Mouse (Mus musculus) liver, adult 2 months (tissue): ENCODE measurements around the gene Nat8f5. TPM values are rescaled to one million over a fixed set of nuclear protein-coding genes. Genes with fewer than 3 reads are reported as not detected.
"Not testable (repeated sequence)": the region's sequence is repeated elsewhere in the genome, so short reads cannot be mapped to it uniquely, and the experiment has no call there.

Source experiments
- DNase-seq: peaks from one replicate; pipeline ENCODE4 v3.0.0-alpha.2; 2011; ENCODE audit warnings: low read depth, low spot score; ENCODE audit errors: extremely low read depth
- H3K27ac ChIP-seq: fragments of 200-500 bp; replicated peaks from 2 replicates; pipeline ENCODE4 v1.5.1; 2012; ENCODE audit warnings: low read depth, mild to moderate bottlenecking, control low read depth, inconsistent platforms, low read length; ENCODE audit not compliant: insufficient read depth
- H3K27me3 ChIP-seq: fragments of 200-500 bp; 2 replicates; pipeline ENCODE4 v1.6.1; 2012; ENCODE audit warnings: mild to moderate bottlenecking, moderate library complexity, low read length, inconsistent platforms; ENCODE audit not compliant: control insufficient read depth, insufficient read depth
- H3K36me3 ChIP-seq: fragments of 200-500 bp; 2 replicates; pipeline ENCODE4 v1.6.1; 2012; ENCODE audit warnings: low read length, inconsistent platforms; ENCODE audit not compliant: control insufficient read depth, insufficient read depth
- H3K4me1 ChIP-seq: fragments of 200-500 bp; 2 replicates; pipeline ENCODE4 v1.6.1; 2011; ENCODE audit warnings: low read length; ENCODE audit not compliant: control insufficient read depth, insufficient read depth
- H3K4me3 ChIP-seq: fragments of 200-500 bp; 2 replicates; pipeline ENCODE4 v1.5.1; 2011; ENCODE audit warnings: low read depth, mild to moderate bottlenecking, control low read depth, low read length, moderate library complexity; ENCODE audit not compliant: insufficient read depth
- H3K79me2 ChIP-seq: fragments of 200-500 bp; 2 replicates; pipeline ENCODE4 v1.6.1; 2012; ENCODE audit warnings: inconsistent platforms, mild to moderate bottlenecking, low read length, moderate library complexity; ENCODE audit not compliant: control insufficient read depth, insufficient read depth
- H3K9ac ChIP-seq: fragments of 200-500 bp; 2 replicates; pipeline ENCODE4 v1.6.1; 2012; ENCODE audit warnings: low read depth, mild to moderate bottlenecking, control low read depth, inconsistent platforms, low read length
- CTCF ChIP-seq: fragments of 200-500 bp; IDR thresholded peaks from 2 replicates; pipeline ENCODE4 v1.5.1; 2011; ENCODE audit warnings: low read depth, low read length, control low read depth
- POLR2A ChIP-seq: fragments of 200-500 bp; IDR thresholded peaks from 2 replicates; pipeline ENCODE4 v1.6.1; 2011; ENCODE audit warnings: low read length, control low read depth; ENCODE audit not compliant: insufficient read depth; ENCODE audit errors: extremely low read depth
- WGBS: fragments of 180-500 bp; shearing (Covaris S2); methylation state at CpG from one replicate; pipeline ENCODE4 v1.1.7; 2018; 5-methylcytosine and 5-hydroxymethylcytosine counted together
- polyA plus RNA-seq: library from polyadenylated mRNA; depleted of rRNA; stranded (reverse); fragments of >200 nt; gene quantifications from 2 replicates; pipeline ENCODE4 v1.2.3, GENCODE M21; 2012; rRNA removed
- total RNA-seq: library from RNA; depleted of rRNA; stranded (reverse); fragments of >200 nt; gene quantifications from 2 replicates; pipeline ENCODE4 v1.2.3, GENCODE M21; 2014; rRNA removed

Gene Nat8f5
- total and polyA plus RNA-seq, 2 experiments: 0.18 to 0.53 TPM

GRCm38 (mm10) chr6:85813339-85813738 is 7.4 kb downstream of the Nat8f5 start:
- no peak overlapping the region for H3K9ac ChIP-seq
- H3K4me1 ChIP-seq: peaks cover 2% of the 10 kb centered on the region
- no peak overlapping the region for H3K4me3 ChIP-seq
- H3K36me3 ChIP-seq: peaks cover 2% of the 10 kb centered on the region; the same call in 1 of the 2 replicates
- H3K27me3 ChIP-seq: no peaks in the 10 kb centered on the region
- no peaks in the 10 kb centered on the region for H3K79me2 ChIP-seq
- no peak overlapping the region for H3K27ac ChIP-seq
- DNase-seq: no peak
- 47% methylated on average over 2 of the region's 2 CpGs for WGBS
- TF ChIP-seq CTCF (no peak), POLR2A (no peak)

- H3K4me1 ChIP-seq, H3K9ac ChIP-seq, H3K4me3 ChIP-seq, H3K79me2 ChIP-seq, H3K36me3 ChIP-seq, H3K27me3 ChIP-seq: not testable (repeated sequence)
- peak overlapping the region; percentile 56 for H3K27ac ChIP-seq
- 37% methylated on average over 3 of the region's 3 CpGs for WGBS
- DNase-seq: peak; percentile 47
Observed at GRCm38 (mm10) chr6:85810942-85811537, 9.7 kb downstream of the Nat8f5 start.

DNA sequence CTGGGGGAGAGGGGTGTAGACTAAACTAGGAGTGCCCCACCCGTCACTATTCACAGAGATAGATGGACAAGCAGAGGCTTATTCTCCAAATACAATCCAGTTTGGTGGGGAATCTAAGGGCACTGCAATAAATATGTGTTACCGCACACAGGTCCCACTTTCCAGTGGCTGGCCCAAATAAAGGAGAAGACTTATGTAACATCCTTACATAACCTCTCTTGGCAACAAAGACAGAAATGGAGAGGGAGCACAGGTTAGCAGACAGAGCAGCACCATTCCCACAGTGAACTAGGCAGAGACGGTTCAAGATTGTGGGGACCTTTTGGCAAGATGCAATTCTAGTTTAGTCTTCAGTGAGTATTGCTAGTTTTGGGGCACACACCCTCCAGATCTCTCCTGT is 10.3 kb downstream of the Nat8f5 start:
- H3K4me1 ChIP-seq, H3K79me2 ChIP-seq, H3K27me3 ChIP-seq, DNase-seq, H3K36me3 ChIP-seq, H3K4me3 ChIP-seq, H3K9ac ChIP-seq: not testable (repeated sequence)
- WGBS: 35% methylated on average over 3 of the region's 3 CpGs
- H3K27ac ChIP-seq: peak overlapping the region; percentile 56

GRCm38 (mm10) chr6:85809784-85810183 is 11.0 kb downstream of the Nat8f5 start:
- H3K27ac ChIP-seq, H3K27me3 ChIP-seq, H3K79me2 ChIP-seq, DNase-seq, H3K9ac ChIP-seq, H3K36me3 ChIP-seq, H3K4me1 ChIP-seq, H3K4me3 ChIP-seq: not testable (repeated sequence)
- WGBS: 92% methylated on average over 2 of the region's 3 CpGs

- 32% methylated on average over 5 of the region's 5 CpGs for WGBS
- H3K27me3 ChIP-seq, H3K27ac ChIP-seq, H3K4me1 ChIP-seq, H3K4me3 ChIP-seq, H3K79me2 ChIP-seq, H3K36me3 ChIP-seq, H3K9ac ChIP-seq: not testable (repeated sequence)
- peak; percentile 72 for DNase-seq
Observed at GRCm38 (mm10) chr6:85803180-85803579, 17.6 kb downstream of the Nat8f5 start.

Other genes with a start within 250 kb of the Nat8f5 start
- 2.3 and 2.7 TPM in 2 replicates for gene Alms1, start 233.4 kb downstream of the Nat8f5 start, total RNA-seq
- 0.13 and 0.14 TPM in 2 replicates for gene Alms1, start 233.4 kb downstream of the Nat8f5 start, polyA plus RNA-seq
- gene Nat8f7, start 107.8 kb downstream of the Nat8f5 start, total RNA-seq: 1.0 TPM in 1 of 2 replicates, not detected in the other
- gene Nat8f7, start 107.8 kb downstream of the Nat8f5 start, polyA plus RNA-seq: 8.9 and 9.2 TPM in 2 replicates
- 0.20 and 0.28 TPM in 2 replicates for gene Nat8f3, start 55.2 kb downstream of the Nat8f5 start, total RNA-seq
- gene Nat8f3, start 55.2 kb downstream of the Nat8f5 start, polyA plus RNA-seq: 0.06 and 0.16 TPM in 2 replicates
- not detected in 2 replicates for gene Nat8f6, start within 50 bp of the Nat8f5 start, total RNA-seq
- gene Nat8f6, start within 50 bp of the Nat8f5 start, polyA plus RNA-seq: 0.28 and 0.57 TPM in 2 replicates
- 0.18 and 0.27 TPM in 2 replicates for gene Nat8, start 11.1 kb upstream of the Nat8f5 start, total RNA-seq
- gene Nat8, start 11.1 kb upstream of the Nat8f5 start, polyA plus RNA-seq: 1.2 and 3.4 TPM in 2 replicates
- 524 and 612 TPM in 2 replicates for gene Nat8f2, start 48.2 kb upstream of the Nat8f5 start, total RNA-seq
- gene Nat8f2, start 48.2 kb upstream of the Nat8f5 start, polyA plus RNA-seq: 256 and 307 TPM in 2 replicates
- 4.4 and 4.5 TPM in 2 replicates for gene Nat8f4, start 83.9 kb upstream of the Nat8f5 start, total RNA-seq
- gene Nat8f4, start 83.9 kb upstream of the Nat8f5 start, polyA plus RNA-seq: 2.9 and 3.5 TPM in 2 replicates
- 159 and 170 TPM in 2 replicates for gene Tprkb, start 90.9 kb upstream of the Nat8f5 start, total RNA-seq
- 93.1 and 100 TPM in 2 replicates for gene Tprkb, start 90.9 kb upstream of the Nat8f5 start, polyA plus RNA-seq
- 328 and 390 TPM in 2 replicates for gene Nat8f1, start 94.7 kb upstream of the Nat8f5 start, total RNA-seq
- 627 and 681 TPM in 2 replicates for gene Nat8f1, start 94.7 kb upstream of the Nat8f5 start, polyA plus RNA-seq
- 26.1 and 37.7 TPM in 2 replicates for gene Dusp11, start 140.7 kb upstream of the Nat8f5 start, total RNA-seq
- 19.6 and 28.9 TPM in 2 replicates for gene Dusp11, start 140.7 kb upstream of the Nat8f5 start, polyA plus RNA-seq
- gene Figla, start 195.2 kb upstream of the Nat8f5 start, total RNA-seq: not detected in 2 replicates
- not detected in 2 replicates for gene Figla, start 195.2 kb upstream of the Nat8f5 start, polyA plus RNA-seq
- gene Add2, start 207.7 kb upstream of the Nat8f5 start, total RNA-seq: under 0.01 and 0.20 TPM in 2 replicates
- not detected in 2 replicates for gene Add2, start 207.7 kb upstream of the Nat8f5 start, polyA plus RNA-seq